Mouse (Mus musculus) retina, embryonic 14.5 days (tissue): ENCODE data around the gene Gpha2.

Source experiments
- DNase-seq: peaks from one replicate; pipeline ENCODE4 v3.0.0-alpha.2; 2015; ENCODE audit warnings: low spot score

The Gpha2 gene

GRCm38 (mm10) chr19:6241274-6242107 is 15.3 kb downstream of the Gpha2 start, which contains the start of gene Atg2a:
Gene Atg2a, plus strand, starts transcription at chr19:6241668.
- DNase-seq: peak; percentile 99

GRCm38 (mm10) chr19:6242281-6242680 is 16.1 kb downstream of the Gpha2 start:
- peak; percentile 29 for DNase-seq

GRCm38 (mm10) chr19:6243226-6243625 is 17.0 kb downstream of the Gpha2 start:
- DNase-seq: no peak

GRCm38 (mm10) chr19:6245806-6246205 is 19.6 kb downstream of the Gpha2 start:
- DNase-seq: no peak

GRCm38 (mm10) chr19:6247526-6248300 is 21.5 kb downstream of the Gpha2 start:
- DNase-seq: no peak

- no peak for DNase-seq
Measured at GRCm38 (mm10) chr19:6253021-6253420, 26.8 kb downstream of the Gpha2 start.

- peak; percentile 70 for DNase-seq
Measured at GRCm38 (mm10) chr19:6260428-6260827, 34.2 kb downstream of the Gpha2 start.

GRCm38 (mm10) chr19:6260946-6261345 is 34.8 kb downstream of the Gpha2 start:
- DNase-seq: no peak

- no peak for DNase-seq
Measured at GRCm38 (mm10) chr19:6261379-6261778, 35.2 kb downstream of the Gpha2 start.

GRCm38 (mm10) chr19:6262222-6262621 is 36.0 kb downstream of the Gpha2 start:
- DNase-seq: peak; percentile 78

GRCm38 (mm10) chr19:6262839-6263433 is 36.8 kb downstream of the Gpha2 start:
- no peak for DNase-seq

GRCm38 (mm10) chr19:6264200-6264599 is 38.0 kb downstream of the Gpha2 start:
- DNase-seq: no peak

GRCm38 (mm10) chr19:6264945-6265344 is 38.8 kb downstream of the Gpha2 start:
- DNase-seq: no peak

GRCm38 (mm10) chr19:6265727-6266182 is 39.6 kb downstream of the Gpha2 start:
- DNase-seq: no peak

GRCm38 (mm10) chr19:6267306-6268169 is 41.4 kb downstream of the Gpha2 start:
- no peak for DNase-seq

GRCm38 (mm10) chr19:6268170-6268528 is 42.0 kb downstream of the Gpha2 start:
- peak; percentile 96 for DNase-seq

- no peak for DNase-seq
Measured at GRCm38 (mm10) chr19:6268670-6269132, 42.5 kb downstream of the Gpha2 start.

GRCm38 (mm10) chr19:6269798-6270475 is 43.8 kb downstream of the Gpha2 start:
- DNase-seq: no peak

GRCm38 (mm10) chr19:6270661-6271060 is 44.5 kb downstream of the Gpha2 start:
- no peak for DNase-seq

- no peak for DNase-seq
Measured at GRCm38 (mm10) chr19:6271206-6271605, 45.0 kb downstream of the Gpha2 start.

- no peak for DNase-seq
Measured at GRCm38 (mm10) chr19:6272053-6272452, 45.9 kb downstream of the Gpha2 start.
